19 mouse cellular contexts compared by ENCODE assay signal in the genomic region with DNA sequence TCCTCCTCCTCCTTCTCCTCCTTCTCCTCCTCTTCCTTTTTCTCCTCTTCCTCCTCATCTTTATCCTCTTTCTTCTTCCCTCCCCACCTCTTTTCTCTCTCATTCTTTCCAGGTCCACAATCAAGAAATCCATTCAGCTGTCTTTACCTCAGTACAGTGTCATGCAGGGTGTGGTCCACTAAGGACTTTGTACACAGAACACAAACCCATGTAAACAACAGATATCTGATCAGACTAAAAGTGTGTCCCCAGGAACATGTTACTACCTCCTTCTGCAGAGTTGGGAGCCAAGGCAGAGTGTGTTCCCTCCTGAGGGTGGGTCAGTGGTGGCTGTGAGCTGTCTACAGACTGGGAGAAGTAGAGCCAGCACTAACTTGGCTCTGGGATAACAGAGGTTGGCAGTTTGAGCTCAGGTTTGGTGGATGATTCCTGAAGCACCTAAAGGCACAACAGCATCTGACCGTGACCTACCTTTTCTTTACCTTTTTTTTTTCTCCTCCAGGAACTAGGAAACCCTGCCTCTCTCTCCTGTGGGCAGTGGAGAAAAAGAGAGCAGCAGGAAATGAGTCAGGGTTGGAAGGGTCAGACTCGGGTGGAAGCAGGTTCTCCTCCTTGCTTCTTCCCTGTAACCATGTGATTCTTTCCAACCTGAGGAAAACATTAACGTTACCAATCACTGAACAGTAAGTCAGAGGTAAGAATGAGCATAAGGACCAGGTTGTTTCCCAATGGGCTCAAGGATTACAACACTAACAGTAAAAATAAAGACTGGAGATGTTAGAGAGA. TPM values are rescaled to one million over a fixed set of nuclear protein-coding genes. Genes with fewer than 3 reads are reported as not detected.
DNase-seq lines count a peak whose midpoint lies in the region; ATAC-seq and TF ChIP-seq lines count a peak whose summit lies in the region.
"Had no signal": no experiment of that assay in that cellular context is flagged by ENCODE, and none has a peak within 500 bp of the region (broad histone marks: within the 10 kb centered on the region; RNA-seq: fewer than 3 reads in every experiment).

No protein-coding gene starts in this region.

- WGBS in intestine, embryonic 15.5 days, result 54% methylated on average over 3 of the region's 3 CpGs
- 17% methylated on average over 3 of the region's 3 CpGs for WGBS in small intestine, adult 2 months

- H3K4me1 ChIP-seq in intestine, embryonic 15.5 days (replicated peaks), result no peaks in the 10 kb centered on the region
- H3K4me1 ChIP-seq in small intestine, adult 2 months (ENCODE audit: control insufficient read depth, insufficient read depth, insufficient read length, low read length), result peaks cover 17% of the 10 kb centered on the region; the same call in 1 of the 2 replicates
- H3K4me1 ChIP-seq: embryonic facial prominence, embryonic 12.5 days; forebrain, embryonic 15.5 days; heart, embryonic 15.5 days; hindbrain, embryonic 13.5 days had no signal

- H3K27me3 ChIP-seq in intestine, embryonic 15.5 days (replicated peaks), result no peaks in the 10 kb centered on the region
- H3K27me3 ChIP-seq in small intestine, adult 2 months (ENCODE audit: control insufficient read depth, insufficient read depth, low read length), result no peaks in the 10 kb centered on the region
- H3K27me3 ChIP-seq: embryonic facial prominence, embryonic 12.5 days; forebrain, embryonic 15.5 days; heart, embryonic 15.5 days; hindbrain, embryonic 13.5 days had no signal

- ATAC-seq in intestine, embryonic 15.5 days, result peak; percentile 77
- ATAC-seq: forebrain, embryonic 15.5 days had no signal

- TF ChIP-seq POLR2A in small intestine, adult 2 months (IDR thresholded peaks at IDR 0.05; ENCODE audit: low read depth, low read length), result no peak

- H3K9ac ChIP-seq in intestine, embryonic 15.5 days, result no peak overlapping the region
- H3K9ac ChIP-seq: embryonic facial prominence, embryonic 12.5 days; forebrain, embryonic 15.5 days; heart, embryonic 15.5 days; hindbrain, embryonic 13.5 days had no signal

- no peak for TF ChIP-seq CTCF in small intestine, adult 2 months (IDR thresholded peaks at IDR 0.05; ENCODE audit: extremely low read depth, insufficient read length, insufficient replicate concordance, low read depth, low read length)

- no peak overlapping the region for H3K27ac ChIP-seq in intestine, embryonic 15.5 days
- H3K27ac ChIP-seq in small intestine, adult 2 months (ENCODE audit: insufficient read depth, low read depth, low read length), result peak overlapping the region; percentile 96
- H3K27ac ChIP-seq: embryonic facial prominence, embryonic 12.5 days; forebrain, embryonic 15.5 days; heart, adult 2 months; heart, embryonic 15.5 days; hindbrain, embryonic 13.5 days had no signal

- no peak overlapping the region for H3K4me3 ChIP-seq in intestine, embryonic 15.5 days (replicated peaks)
- H3K4me3 ChIP-seq in small intestine, adult 2 months (ENCODE audit: low read depth, low read length), result no peak overlapping the region
- H3K4me3 ChIP-seq: embryonic facial prominence, embryonic 12.5 days; forebrain, embryonic 15.5 days; heart, adult 2 months; heart, embryonic 15.5 days; hindbrain, embryonic 13.5 days had no signal

- peak; percentile 26 for DNase-seq in urinary bladder, adult 2 months (ENCODE audit: low spot score)
- DNase-seq in urinary bladder, postnatal 4 days (ENCODE audit: low spot score in 2 of 2), result no peak
- no peak for DNase-seq in adrenal gland, adult 18-20 months (ENCODE audit: low spot score in 2 of 2)
- no peak for DNase-seq in kidney, postnatal 14 days
- DNase-seq in yolk sac, embryonic 10.5 days (ENCODE audit: low spot score), result no peak
- DNase-seq: adrenal gland, adult 8-10 months; adrenal gland, postnatal 36 days; cerebellum, adult 2 months; cerebellum, postnatal 10 days; gastrocnemius, postnatal 10 days; heart, adult 2 months; heart, postnatal 14 days had no signal

- no peaks in the 10 kb centered on the region for H3K9me3 ChIP-seq in intestine, embryonic 15.5 days
- H3K9me3 ChIP-seq: embryonic facial prominence, embryonic 12.5 days; forebrain, embryonic 15.5 days; heart, embryonic 15.5 days; hindbrain, embryonic 13.5 days had no signal

- no peak overlapping the region for H3K4me2 ChIP-seq in intestine, embryonic 15.5 days (replicated peaks)
- H3K4me2 ChIP-seq: embryonic facial prominence, embryonic 12.5 days; forebrain, embryonic 15.5 days; heart, embryonic 11.5 days; heart, embryonic 15.5 days; hindbrain, embryonic 13.5 days had no signal

- H3K36me3 ChIP-seq in intestine, embryonic 15.5 days, result no peaks in the 10 kb centered on the region
- peaks cover 18% of the 10 kb centered on the region for H3K36me3 ChIP-seq in small intestine, adult 2 months (ENCODE audit: control insufficient read depth, insufficient read depth, low read length)
- H3K36me3 ChIP-seq: embryonic facial prominence, embryonic 12.5 days; forebrain, embryonic 15.5 days; heart, embryonic 15.5 days; hindbrain, embryonic 13.5 days had no signal

RNA-seq across cellular contexts. Expression of a gene that starts 29.0 kb away (rescaled TPM):
- polyA plus RNA-seq in urinary bladder, adult 2 months (2012; rRNA removed), result 18.4 and 21.3 TPM in 2 replicates
- polyA plus RNA-seq in intestine, embryonic 15.5 days (2015; fragmentation: Nextera tagmentation; extraction: Ambion mirVana), result 53.8 and 68.5 TPM in 2 replicates
- polyA plus RNA-seq in small intestine, adult 2 months (2012; rRNA removed), result 0.30 and 0.34 TPM in 2 replicates
- total RNA-seq in adrenal gland, adult 18-20 months (2021), result 10 to 100 TPM in 1 of 2 experiments, 1 to 10 TPM in 1; 6.9 to 10.6 TPM

RNA-seq across cellular contexts. Expression of a gene that starts 31.4 kb away (rescaled TPM):
- polyA plus RNA-seq in urinary bladder, adult 2 months (2012; rRNA removed), result 15.9 and 20.4 TPM in 2 replicates
- 11.3 and 13.8 TPM in 2 replicates for polyA plus RNA-seq in intestine, embryonic 15.5 days (2015; fragmentation: Nextera tagmentation; extraction: Ambion mirVana)
- 10.4 and 33.0 TPM in 2 replicates for polyA plus RNA-seq in small intestine, adult 2 months (2012; rRNA removed)
- total RNA-seq in adrenal gland, adult 18-20 months (2021), result under 1 TPM; 0.23 to 0.64 TPM

Comparison
In these comparisons a context has a peak if more than half of its experiments do, and no peak if none do; other contexts are left out.
1. RNA of a gene that starts 29.0 kb away (polyA plus RNA-seq): 53.8 to 68.5 TPM in intestine, embryonic 15.5 days and 18.4 to 21.3 TPM in urinary bladder, adult 2 months; 0.30 to 0.34 TPM in small intestine, adult 2 months; every median in the first group is over 10 times any median in the second.